8 mouse cellular contexts compared by ENCODE assay signal in the genomic region with DNA sequence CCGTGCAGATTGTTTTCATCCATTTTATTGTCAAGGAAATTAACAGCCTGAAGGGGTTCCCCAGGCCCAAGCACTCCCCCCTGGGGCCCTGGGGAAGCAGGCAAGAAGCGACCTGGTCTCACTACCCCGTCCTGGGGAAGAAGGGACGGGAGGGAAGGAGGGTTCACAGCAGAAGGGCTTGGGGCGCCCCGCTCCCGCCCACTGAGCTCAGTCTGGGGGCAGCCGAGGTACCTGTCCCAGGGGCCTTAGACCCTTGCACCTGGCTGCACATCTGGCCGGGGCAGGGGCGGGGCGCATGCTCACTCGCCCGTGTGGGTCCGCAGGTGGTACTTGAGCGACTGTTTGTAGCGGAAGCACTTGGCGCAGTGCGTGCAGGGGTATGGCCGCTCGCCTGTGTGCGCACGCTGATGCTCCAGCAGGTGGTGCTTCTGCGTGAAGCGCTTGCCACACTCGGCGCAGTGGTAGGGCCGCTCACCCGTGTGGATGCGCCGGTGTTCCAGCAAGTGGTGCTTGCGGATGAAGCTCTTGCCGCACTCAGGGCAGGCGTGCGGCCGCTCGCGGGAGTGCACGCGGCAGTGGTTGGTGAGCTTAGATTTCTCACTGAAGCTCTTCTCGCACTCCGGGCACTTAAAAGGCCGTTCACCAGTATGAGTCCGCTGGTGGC. TPM values are rescaled to one million over a fixed set of nuclear protein-coding genes. Genes with fewer than 3 reads are reported as not detected.
DNase-seq lines count a peak whose midpoint lies in the region; ATAC-seq and TF ChIP-seq lines count a peak whose summit lies in the region.

No protein-coding gene starts in this region.

- intact Hi-C loops in heart, postnatal 10 days (cut with DNase I), result no loop called here

- H3K4me3 ChIP-seq in liver, embryonic 12.5 days, result no peak overlapping the region
- H3K4me3 ChIP-seq in liver, embryonic 11.5 days (ENCODE audit: low read depth, low read length), result no peak overlapping the region
- no peak overlapping the region for H3K4me3 ChIP-seq in forebrain, postnatal 0 days (ENCODE audit: low read depth, low read length)
- H3K4me3 ChIP-seq in neural tube, embryonic 13.5 days, result no peak overlapping the region

- no peaks in the 10 kb centered on the region for H3K27me3 ChIP-seq in liver, embryonic 12.5 days (replicated peaks)
- H3K27me3 ChIP-seq in liver, embryonic 11.5 days (replicated peaks; ENCODE audit: control insufficient read depth, insufficient read depth, low read length), result no peaks in the 10 kb centered on the region
- H3K27me3 ChIP-seq in forebrain, postnatal 0 days (ENCODE audit: insufficient read depth, low read length), result no peaks in the 10 kb centered on the region
- no peaks in the 10 kb centered on the region for H3K27me3 ChIP-seq in neural tube, embryonic 13.5 days

- no peak overlapping the region for H3K27ac ChIP-seq in liver, embryonic 12.5 days
- no peak overlapping the region for H3K27ac ChIP-seq in liver, embryonic 11.5 days (ENCODE audit: low read depth, low read length)
- H3K27ac ChIP-seq in forebrain, postnatal 0 days (ENCODE audit: low read depth, low read length), result no peak overlapping the region
- H3K27ac ChIP-seq in neural tube, embryonic 13.5 days (replicated peaks), result no peak overlapping the region

- 0 out of 2 replicates have a peak, but pooled peaks have one; percentile 21 for ATAC-seq in liver, embryonic 12.5 days
- ATAC-seq in liver, embryonic 11.5 days (replicated peaks; ENCODE audit: low FRiP score), result no peak
- peak; percentile 66 for ATAC-seq in forebrain, postnatal 0 days
- peak; percentile 68 for ATAC-seq in neural tube, embryonic 13.5 days (ENCODE audit: low read depth)

- no peak for DNase-seq in liver, embryonic 11.5 days (ENCODE audit: low spot score)
- peak; percentile 48 to 65 for DNase-seq in cerebellum, adult 18-20 months
- DNase-seq in forebrain, postnatal 0 days, result peak; percentile 31
- no peak for DNase-seq in urinary bladder, postnatal 25 days (ENCODE audit: low spot score)
- DNase-seq in heart, postnatal 10 days, result no peak
- DNase-seq in B cell, adult 2 months, result no peak

- no peaks in the 10 kb centered on the region for H3K4me1 ChIP-seq in liver, embryonic 12.5 days
- H3K4me1 ChIP-seq in liver, embryonic 11.5 days (replicated peaks; ENCODE audit: control insufficient read depth, insufficient read depth, low read length), result no peaks in the 10 kb centered on the region
- no peaks in the 10 kb centered on the region for H3K4me1 ChIP-seq in forebrain, postnatal 0 days (ENCODE audit: insufficient read depth)
- peaks cover 3% of the 10 kb centered on the region; the same call in 1 of the 2 replicates for H3K4me1 ChIP-seq in neural tube, embryonic 13.5 days (replicated peaks)

- H3K9ac ChIP-seq in liver, embryonic 12.5 days, result no peak overlapping the region
- H3K9ac ChIP-seq in liver, embryonic 11.5 days (ENCODE audit: low read depth, low read length), result no peak overlapping the region
- no peak overlapping the region for H3K9ac ChIP-seq in forebrain, postnatal 0 days
- H3K9ac ChIP-seq in neural tube, embryonic 13.5 days, result no peak overlapping the region

- 90% methylated on average over 43 of the region's 43 CpGs for WGBS in liver, embryonic 12.5 days (ENCODE audit: insufficient replicate concordance)
- 89% methylated on average over 43 of the region's 43 CpGs for whole genome bisulfite sequencing in liver, embryonic 11.5 days
- WGBS in forebrain, postnatal 0 days, result 79% methylated on average over 43 of the region's 43 CpGs
- WGBS in neural tube, embryonic 13.5 days, result 64% methylated on average over 43 of the region's 43 CpGs

- H3K4me2 ChIP-seq in liver, embryonic 12.5 days, result no peak overlapping the region
- no peak overlapping the region for H3K4me2 ChIP-seq in liver, embryonic 11.5 days
- no peak overlapping the region for H3K4me2 ChIP-seq in forebrain, postnatal 0 days (ENCODE audit: low read depth)
- H3K4me2 ChIP-seq in neural tube, embryonic 13.5 days, result 0 out of 2 replicates have a peak overlapping the region, but pooled peaks have one; percentile 9

- TF ChIP-seq CTCF in forebrain, postnatal 0 days (IDR thresholded peaks at IDR 0.05; ENCODE audit: low read depth), result no peak

- H3K36me3 ChIP-seq in liver, embryonic 12.5 days, result peaks cover 70% of the 10 kb centered on the region
- H3K36me3 ChIP-seq in liver, embryonic 11.5 days (ENCODE audit: control insufficient read depth, insufficient read depth, low read length), result peaks cover 60% of the 10 kb centered on the region
- peaks cover 69% of the 10 kb centered on the region for H3K36me3 ChIP-seq in forebrain, postnatal 0 days (ENCODE audit: insufficient read depth)
- H3K36me3 ChIP-seq in neural tube, embryonic 13.5 days, result peaks cover 82% of the 10 kb centered on the region

- H3K9me3 ChIP-seq in liver, embryonic 12.5 days (replicated peaks), result peaks cover 11% of the 10 kb centered on the region; the same call in 1 of the 2 replicates
- H3K9me3 ChIP-seq in liver, embryonic 11.5 days (ENCODE audit: control insufficient read depth, low read length), result peaks cover 2% of the 10 kb centered on the region; the same call in 1 of the 2 replicates
- peaks cover 10% of the 10 kb centered on the region; the same call in 1 of the 2 replicates for H3K9me3 ChIP-seq in forebrain, postnatal 0 days (ENCODE audit: low read length)
- peaks cover 21% of the 10 kb centered on the region for H3K9me3 ChIP-seq in neural tube, embryonic 13.5 days

RNA-seq across cellular contexts. Expression of gene Zfp777, which starts 24.2 kb away (rescaled TPM):
- polyA plus RNA-seq in liver, embryonic 12.5 days (2016; fragmentation: Nextera tagmentation; extraction: Ambion mirVana), result 4.9 and 5.5 TPM in 2 replicates
- polyA plus RNA-seq in liver, embryonic 11.5 days (2014; fragmentation: Nextera tagmentation; extraction: Ambion mirVana), result 7.4 and 8.6 TPM in 2 replicates
- total RNA-seq in forebrain, postnatal 0 days (2014; rRNA removed), result 23.2 and 46.5 TPM in 2 replicates
- 12.5 and 14.2 TPM in 2 replicates for polyA plus RNA-seq in forebrain, postnatal 0 days (2015; fragmentation: Nextera tagmentation; extraction: Ambion mirVana)
- 8.9 and 11.7 TPM in 2 replicates for polyA plus RNA-seq in neural tube, embryonic 13.5 days (2015; fragmentation: Nextera tagmentation; extraction: Ambion mirVana)
- total RNA-seq in heart, postnatal 10 days (2021), result 10 to 100 TPM; 16.6 to 17.3 TPM

Comparison
In these comparisons a context has a peak if more than half of its experiments do, and no peak if none do; other contexts are left out.
1. DNase-seq: peak in cerebellum, adult 18-20 months (2 of 2) and forebrain, postnatal 0 days (single experiment); none in liver, embryonic 11.5 days (single experiment), urinary bladder, postnatal 25 days (single experiment), heart, postnatal 10 days (0 of 2) and B cell, adult 2 months (0 of 2).